Mouse (Mus musculus): Measurements from ENCODE around the gene Cdc25b.

The Cdc25b gene

DNA sequence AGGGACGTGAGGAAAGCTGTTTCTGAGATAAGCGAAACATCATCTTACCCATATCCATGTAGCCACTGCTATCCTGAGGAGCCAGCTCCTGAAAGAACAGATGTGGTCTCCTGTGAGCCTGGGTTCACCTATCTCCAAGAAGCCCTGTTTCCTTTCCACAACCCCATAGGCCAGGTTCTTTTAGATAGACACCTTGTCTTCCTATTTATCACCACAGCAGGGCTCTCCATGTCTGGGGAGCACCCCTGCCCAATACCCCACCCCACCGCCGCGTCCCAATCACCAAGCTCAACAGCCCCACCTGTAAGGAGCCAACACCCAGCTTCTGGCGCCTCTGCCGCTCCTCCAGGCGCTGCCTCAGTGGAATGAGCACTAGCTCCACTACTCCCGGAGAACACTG, 14.4 kb upstream of the Cdc25b start:
- Histone ChIP-seq H3K36me3 (ENCODE audit: control insufficient read depth, insufficient read depth, low read length, poor library complexity, severe bottlenecking) (no peaks in the 10 kb centered on the region), H3K27me3 (ENCODE audit: control insufficient read depth, insufficient read depth, low read length, poor library complexity, severe bottlenecking) (no peaks in the 10 kb centered on the region)
- DNase-seq (ENCODE audit: low read depth, low spot score), result no peak

DNA sequence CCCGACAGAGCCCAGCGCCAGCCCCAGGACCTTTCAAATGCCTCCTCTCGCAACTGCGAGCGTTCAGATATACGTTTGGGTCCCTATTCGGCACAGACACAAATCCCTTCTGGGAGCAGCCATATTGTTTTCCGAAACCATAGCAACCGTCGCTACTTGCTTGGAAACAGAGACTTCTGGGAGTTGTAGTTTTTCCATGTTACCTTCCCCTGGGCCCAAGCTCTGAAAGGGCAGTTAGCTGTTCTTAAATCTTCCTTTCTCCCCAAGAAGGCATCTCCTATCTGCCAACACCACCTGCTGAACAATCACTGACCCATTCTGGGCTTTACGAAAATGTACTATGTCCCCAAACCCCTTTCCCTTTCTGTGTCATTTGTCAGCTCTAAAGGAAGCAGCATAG, 12.0 kb upstream of the Cdc25b start:
- Histone ChIP-seq H3K36me3 (ENCODE audit: control insufficient read depth, insufficient read depth, low read length, poor library complexity, severe bottlenecking) (no peaks in the 10 kb centered on the region), H3K27me3 (ENCODE audit: control insufficient read depth, insufficient read depth, low read length, poor library complexity, severe bottlenecking) (no peaks in the 10 kb centered on the region)
- peak; percentile 90 for DNase-seq (ENCODE audit: low read depth, low spot score)

DNA sequence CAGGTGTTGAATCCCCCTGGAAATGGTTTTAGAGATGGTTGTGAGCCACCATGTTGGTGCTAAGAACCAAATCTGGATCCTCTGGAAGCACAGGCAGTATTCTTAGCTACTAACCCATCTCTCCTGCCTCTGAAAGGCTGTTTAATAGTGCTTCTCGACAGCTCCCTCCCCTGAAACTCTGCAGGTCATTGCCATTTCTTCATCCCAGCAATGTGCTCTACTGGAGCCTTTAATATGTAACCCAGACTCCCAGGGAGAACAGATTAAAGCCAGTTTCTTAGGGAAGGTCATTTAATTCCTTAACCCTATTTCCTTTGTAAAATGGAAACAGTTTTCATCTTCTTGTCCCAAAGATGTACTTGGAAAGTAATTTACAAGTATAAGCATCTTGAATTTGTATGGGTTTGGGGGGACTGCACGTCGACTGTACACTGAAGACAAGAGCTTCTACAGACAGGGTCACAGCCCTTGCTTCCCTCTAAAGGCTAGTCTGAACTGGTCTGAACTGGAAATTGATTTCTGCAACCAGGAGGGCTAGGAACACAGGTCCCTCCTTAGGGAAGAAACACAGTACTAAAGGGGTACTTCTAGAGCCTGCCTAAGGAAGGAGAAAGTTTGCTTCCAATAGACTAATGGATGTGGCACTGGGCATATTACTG, 11.3 kb upstream of the Cdc25b start:
- Histone ChIP-seq H3K27me3 (ENCODE audit: control insufficient read depth, insufficient read depth, low read length, poor library complexity, severe bottlenecking) (no peaks in the 10 kb centered on the region), H3K36me3 (ENCODE audit: control insufficient read depth, insufficient read depth, low read length, poor library complexity, severe bottlenecking) (no peaks in the 10 kb centered on the region)
- DNase-seq (ENCODE audit: low read depth, low spot score), result no peak

DNA sequence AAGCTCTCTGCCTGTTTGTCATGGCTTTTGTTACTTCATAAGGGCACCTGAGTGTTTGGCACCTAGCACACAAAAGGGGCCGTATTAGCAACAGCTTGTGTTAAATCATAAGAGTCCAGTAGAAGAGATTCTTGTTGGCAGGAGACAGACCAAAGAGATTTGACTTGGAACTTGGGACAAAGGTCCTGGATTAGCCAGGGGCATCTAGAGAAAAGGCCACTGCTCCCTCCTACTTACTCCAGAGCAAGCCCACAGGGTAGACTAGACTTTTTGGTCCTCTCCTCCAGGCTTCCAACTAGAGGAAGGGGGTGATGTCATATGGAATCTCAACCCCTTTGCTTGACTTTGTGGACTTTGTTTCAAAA, 10.8 kb upstream of the Cdc25b start:
- no peaks in the 10 kb centered on the region for H3K27me3 ChIP-seq (ENCODE audit: control insufficient read depth, insufficient read depth, low read length, poor library complexity, severe bottlenecking)
- no peak for DNase-seq (ENCODE audit: low read depth, low spot score)
- H3K36me3 ChIP-seq (ENCODE audit: control insufficient read depth, insufficient read depth, low read length, poor library complexity, severe bottlenecking), result no peaks in the 10 kb centered on the region

DNA sequence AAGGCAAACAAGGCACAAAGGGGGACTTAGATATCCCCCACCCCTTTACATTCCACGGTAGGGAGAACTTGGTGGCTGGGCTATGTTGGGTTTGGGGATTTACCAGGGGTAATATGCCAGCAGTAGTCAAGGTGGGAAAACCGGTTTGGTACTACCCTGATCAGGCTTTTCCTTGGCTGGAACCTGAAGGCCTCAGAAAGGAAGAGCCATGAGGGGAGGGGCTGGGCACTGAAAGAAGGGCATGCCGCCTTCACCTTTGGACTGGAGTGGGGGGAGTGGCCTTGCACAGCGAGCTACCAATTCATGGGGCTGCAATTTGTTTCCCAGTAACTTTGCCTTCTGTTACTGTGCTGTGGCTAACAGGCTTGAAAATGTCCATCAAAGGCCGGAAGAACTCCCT, 10.3 kb upstream of the Cdc25b start:
- Histone ChIP-seq H3K36me3 (ENCODE audit: control insufficient read depth, insufficient read depth, low read length, poor library complexity, severe bottlenecking) (no peaks in the 10 kb centered on the region), H3K27me3 (ENCODE audit: control insufficient read depth, insufficient read depth, low read length, poor library complexity, severe bottlenecking) (no peaks in the 10 kb centered on the region)
- DNase-seq (ENCODE audit: low read depth, low spot score), result no peak

DNA sequence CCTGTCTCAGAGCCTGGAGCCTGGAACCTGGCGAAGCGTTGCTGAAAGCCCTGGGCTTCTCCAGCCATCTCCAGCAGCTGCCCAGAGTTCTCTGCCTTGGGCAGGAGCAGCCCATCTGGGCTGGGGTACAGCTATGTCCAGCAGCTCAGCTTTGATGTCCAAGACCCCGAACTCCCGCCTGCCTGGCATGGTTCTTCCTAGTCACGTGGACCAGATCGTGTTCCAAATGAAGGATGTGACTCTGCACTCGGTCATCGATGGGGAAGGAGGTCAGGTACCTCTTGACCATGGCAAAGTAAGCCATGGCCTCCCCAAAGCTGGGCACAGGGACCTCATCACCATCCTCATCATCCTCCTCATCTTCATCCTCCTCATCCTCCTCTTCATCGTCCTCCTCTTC, 8.8 kb upstream of the Cdc25b start:
- no peaks in the 10 kb centered on the region for H3K36me3 ChIP-seq (ENCODE audit: control insufficient read depth, insufficient read depth, low read length, poor library complexity, severe bottlenecking)
- no peak for DNase-seq (ENCODE audit: low read depth, low spot score)
- H3K27me3 ChIP-seq (ENCODE audit: control insufficient read depth, insufficient read depth, low read length, poor library complexity, severe bottlenecking), result no peaks in the 10 kb centered on the region

DNA sequence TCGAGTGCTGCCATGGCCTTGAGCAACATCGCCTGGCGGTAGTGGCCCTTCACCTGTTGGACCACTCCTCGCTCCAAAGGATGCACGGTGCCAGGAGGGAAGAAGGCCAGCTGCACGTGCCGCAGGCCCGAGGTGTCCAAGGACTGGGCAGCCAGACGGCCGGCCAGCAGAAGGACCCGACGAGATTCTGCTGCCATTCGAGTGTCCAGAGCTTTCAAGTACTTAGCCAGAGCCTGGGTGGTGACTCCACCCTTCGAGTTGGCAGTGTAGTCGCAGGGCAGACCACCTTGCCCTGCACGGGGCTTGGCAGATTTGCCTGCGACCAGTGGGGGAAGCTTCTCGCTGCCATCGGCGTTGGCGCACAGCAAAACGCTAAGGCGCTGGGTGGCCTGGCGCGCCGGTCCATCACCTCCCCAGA, 7.9 kb upstream of the Cdc25b start:
- DNase-seq (ENCODE audit: low read depth, low spot score), result no peak
- Histone ChIP-seq H3K36me3 (ENCODE audit: control insufficient read depth, insufficient read depth, low read length, poor library complexity, severe bottlenecking) (no peaks in the 10 kb centered on the region), H3K27me3 (ENCODE audit: control insufficient read depth, insufficient read depth, low read length, poor library complexity, severe bottlenecking) (no peaks in the 10 kb centered on the region)

DNA sequence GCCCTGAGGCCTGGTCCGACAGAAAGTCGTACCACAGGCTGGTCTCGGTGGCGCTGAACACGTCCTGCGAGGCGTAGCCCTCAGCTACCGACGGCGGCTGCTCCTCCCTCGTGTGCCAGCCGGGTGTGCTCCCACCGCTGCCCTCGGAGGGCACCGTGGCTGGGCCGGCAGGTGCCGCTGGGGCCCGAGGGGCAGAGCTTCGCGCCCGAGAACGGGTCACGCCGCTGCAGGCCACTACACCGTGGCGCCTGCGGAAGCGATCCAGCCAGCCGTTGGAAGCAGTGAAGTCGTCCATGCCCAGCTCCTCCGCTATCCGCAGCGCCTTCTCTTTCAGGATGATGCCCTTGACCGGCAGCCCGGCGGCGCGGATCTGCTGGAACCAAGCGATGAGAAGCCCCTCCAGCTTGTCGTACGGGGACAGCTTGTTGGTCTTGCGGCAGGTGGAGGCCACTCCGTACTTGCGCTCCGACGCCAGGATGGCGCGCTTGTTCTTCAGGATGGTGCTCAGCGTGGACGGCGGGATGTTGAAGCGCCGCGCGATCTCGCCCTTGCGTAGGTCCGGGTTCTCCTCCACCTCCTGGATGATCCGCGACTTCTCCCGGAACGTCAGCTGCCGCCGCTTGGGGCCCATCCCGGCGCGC, 7.4 kb upstream of the Cdc25b start:
- Histone ChIP-seq H3K27me3 (ENCODE audit: control insufficient read depth, insufficient read depth, low read length, poor library complexity, severe bottlenecking) (no peaks in the 10 kb centered on the region), H3K36me3 (ENCODE audit: control insufficient read depth, insufficient read depth, low read length, poor library complexity, severe bottlenecking) (no peaks in the 10 kb centered on the region)
- peak; percentile 60 for DNase-seq (ENCODE audit: low read depth, low spot score)

DNA sequence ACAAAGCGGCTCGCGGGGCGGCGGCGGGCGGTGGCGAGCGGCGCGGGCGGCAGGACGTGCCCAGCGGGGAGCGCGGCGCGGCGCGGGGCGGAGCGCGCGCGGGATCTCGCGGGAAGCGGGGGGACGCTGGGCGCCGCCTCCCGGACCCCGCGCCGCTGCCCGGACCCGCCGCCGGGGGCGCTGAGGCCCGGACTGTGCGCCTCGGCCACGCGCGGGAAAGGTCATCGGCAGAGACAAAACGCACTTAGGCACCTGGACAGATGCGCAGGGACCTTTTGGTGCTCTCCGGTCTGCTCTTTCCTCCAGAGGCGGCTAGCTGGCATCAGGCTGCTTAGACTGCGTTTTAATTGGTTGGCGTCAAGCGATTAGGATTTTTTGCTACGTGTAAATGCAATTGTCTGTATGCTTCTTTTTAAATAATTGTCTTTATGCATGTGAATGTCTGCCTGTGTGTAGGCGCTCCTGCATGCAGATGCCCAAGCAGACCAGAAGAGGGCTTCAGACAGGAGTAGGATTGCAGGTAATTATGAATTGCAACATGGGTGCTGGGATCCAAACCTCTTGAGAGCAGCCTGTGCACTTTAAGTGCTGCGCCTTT, 6.7 kb upstream of the Cdc25b start, which contains the start of gene Cenpb:
Gene Cenpb (minus strand): TSS at position 78 of the 598 bp plus-strand sequence.
- Histone ChIP-seq H3K36me3 (ENCODE audit: control insufficient read depth, insufficient read depth, low read length, poor library complexity, severe bottlenecking) (no peaks in the 10 kb centered on the region), H3K27me3 (ENCODE audit: control insufficient read depth, insufficient read depth, low read length, poor library complexity, severe bottlenecking) (no peaks in the 10 kb centered on the region)
- peak; percentile 79 for DNase-seq (ENCODE audit: low read depth, low spot score)

DNA sequence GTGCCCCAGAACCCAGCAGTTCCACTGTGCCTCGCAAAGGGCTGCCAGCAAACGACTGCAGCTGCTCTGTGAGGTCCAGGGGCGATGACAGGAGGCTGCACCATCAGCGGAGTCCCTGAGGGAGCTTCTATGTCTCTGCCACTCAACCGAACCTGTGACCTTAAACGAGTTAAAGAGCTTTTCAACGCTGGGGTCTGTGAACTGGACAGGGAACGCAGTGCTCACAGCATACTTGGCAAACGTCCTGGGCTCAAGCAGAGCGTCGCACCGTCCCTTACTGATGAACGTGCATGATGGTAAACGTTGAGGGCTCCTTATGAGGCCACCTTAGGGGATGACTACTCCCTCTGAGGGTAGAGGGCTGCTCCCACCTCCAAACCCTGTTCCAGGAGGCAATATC, 406 bp upstream of the Cdc25b start:
- Histone ChIP-seq H3K36me3 (ENCODE audit: control insufficient read depth, insufficient read depth, low read length, poor library complexity, severe bottlenecking) (no peaks in the 10 kb centered on the region), H3K27me3 (ENCODE audit: control insufficient read depth, insufficient read depth, low read length, poor library complexity, severe bottlenecking) (no peaks in the 10 kb centered on the region)
- no peak for DNase-seq (ENCODE audit: low read depth, low spot score)

DNA sequence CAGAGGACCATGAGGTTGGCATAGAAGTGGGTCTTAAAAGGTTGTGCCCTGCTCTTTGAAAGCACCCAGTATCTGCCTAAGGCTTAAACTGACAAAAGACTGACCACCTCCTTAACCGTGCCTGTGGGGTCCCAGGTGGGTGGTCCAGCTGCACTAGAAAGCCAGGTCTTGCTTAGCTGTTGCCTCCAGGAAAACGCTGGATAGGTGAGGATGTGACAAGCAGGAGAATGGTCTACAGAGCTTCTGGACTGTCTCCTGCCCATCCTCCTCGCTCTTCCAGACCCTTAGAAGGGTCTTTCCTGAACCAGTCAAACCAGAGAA, 813 bp downstream of the Cdc25b start:
- no peak for DNase-seq (ENCODE audit: low read depth, low spot score)
- Histone ChIP-seq H3K36me3 (ENCODE audit: control insufficient read depth, insufficient read depth, low read length, poor library complexity, severe bottlenecking) (no peaks in the 10 kb centered on the region; the same call in 1 of the 2 replicates), H3K27me3 (ENCODE audit: control insufficient read depth, insufficient read depth, low read length, poor library complexity, severe bottlenecking) (no peaks in the 10 kb centered on the region)

DNA sequence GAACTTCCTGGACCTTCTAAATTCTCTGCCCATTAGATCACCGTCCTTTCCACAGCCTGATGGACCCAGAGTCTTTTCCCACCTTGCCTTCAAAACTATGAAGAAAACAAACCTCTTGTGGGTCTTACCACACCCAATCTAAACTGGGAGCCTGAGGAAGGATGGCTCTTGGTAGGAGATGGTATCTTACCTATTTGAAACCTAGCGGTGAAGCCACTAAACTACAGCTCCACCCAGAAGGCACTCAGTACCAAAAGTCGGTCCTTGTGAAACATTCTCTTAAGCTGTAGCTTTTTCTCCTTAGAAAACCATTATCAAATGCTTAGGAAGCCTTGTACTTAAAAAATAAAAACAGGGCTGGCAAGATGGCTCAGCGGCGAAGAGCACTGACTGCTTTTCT, 1.6 kb downstream of the Cdc25b start:
- DNase-seq (ENCODE audit: low read depth, low spot score), result no peak
- no peaks in the 10 kb centered on the region for H3K27me3 ChIP-seq (ENCODE audit: control insufficient read depth, insufficient read depth, low read length, poor library complexity, severe bottlenecking)

DNA sequence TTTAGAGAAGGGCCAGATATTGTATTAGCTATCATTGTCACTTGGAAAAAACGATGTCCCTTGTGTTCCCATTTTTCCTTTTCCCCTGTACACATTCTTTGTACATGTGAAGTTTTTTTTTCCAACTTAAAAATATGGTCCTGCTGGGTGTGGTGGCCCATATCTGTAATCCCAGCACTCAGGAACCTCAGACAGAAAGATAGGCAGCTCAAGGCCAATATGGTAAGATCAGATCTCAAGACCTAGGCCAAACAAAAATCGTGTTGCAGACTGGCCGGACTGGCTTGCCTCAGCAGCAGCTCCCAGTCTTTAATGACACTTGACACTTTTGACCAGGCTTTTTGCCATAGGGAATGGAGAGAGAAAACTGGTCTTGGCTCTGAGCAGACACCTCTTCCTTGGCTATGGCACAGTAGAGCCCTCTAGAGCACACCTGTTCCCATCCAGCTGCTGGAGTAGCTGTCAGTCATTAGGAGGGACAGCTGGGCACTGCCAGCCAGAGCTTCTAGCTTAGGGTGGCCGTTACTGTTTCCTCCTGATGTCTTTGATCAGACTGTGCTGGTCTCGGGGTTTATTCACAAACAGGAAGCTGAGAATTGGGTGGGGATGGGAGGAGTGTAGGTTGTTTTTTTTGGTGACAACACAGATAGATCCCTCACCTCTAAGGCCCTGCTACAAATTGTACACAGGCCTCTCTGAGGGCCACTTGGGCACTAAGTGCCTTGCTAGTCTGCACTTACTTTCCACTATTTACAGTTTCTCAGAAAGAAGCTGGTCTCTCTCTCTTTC, 3.0 kb downstream of the Cdc25b start:
- peak; percentile 56 for DNase-seq (ENCODE audit: low read depth, low spot score)
- Histone ChIP-seq H3K27me3 (ENCODE audit: control insufficient read depth, insufficient read depth, low read length, poor library complexity, severe bottlenecking) (no peaks in the 10 kb centered on the region), H3K36me3 (ENCODE audit: control insufficient read depth, insufficient read depth, low read length, poor library complexity, severe bottlenecking) (peaks cover 3% of the 10 kb centered on the region; the same call in 1 of the 2 replicates)

More for the DNA sequence above, 1.6 kb downstream of the Cdc25b start:
- H3K36me3 ChIP-seq (ENCODE audit: control insufficient read depth, insufficient read depth, low read length, poor library complexity, severe bottlenecking), result peaks cover under 1% of the 10 kb centered on the region; the same call in 1 of the 2 replicates

DNA sequence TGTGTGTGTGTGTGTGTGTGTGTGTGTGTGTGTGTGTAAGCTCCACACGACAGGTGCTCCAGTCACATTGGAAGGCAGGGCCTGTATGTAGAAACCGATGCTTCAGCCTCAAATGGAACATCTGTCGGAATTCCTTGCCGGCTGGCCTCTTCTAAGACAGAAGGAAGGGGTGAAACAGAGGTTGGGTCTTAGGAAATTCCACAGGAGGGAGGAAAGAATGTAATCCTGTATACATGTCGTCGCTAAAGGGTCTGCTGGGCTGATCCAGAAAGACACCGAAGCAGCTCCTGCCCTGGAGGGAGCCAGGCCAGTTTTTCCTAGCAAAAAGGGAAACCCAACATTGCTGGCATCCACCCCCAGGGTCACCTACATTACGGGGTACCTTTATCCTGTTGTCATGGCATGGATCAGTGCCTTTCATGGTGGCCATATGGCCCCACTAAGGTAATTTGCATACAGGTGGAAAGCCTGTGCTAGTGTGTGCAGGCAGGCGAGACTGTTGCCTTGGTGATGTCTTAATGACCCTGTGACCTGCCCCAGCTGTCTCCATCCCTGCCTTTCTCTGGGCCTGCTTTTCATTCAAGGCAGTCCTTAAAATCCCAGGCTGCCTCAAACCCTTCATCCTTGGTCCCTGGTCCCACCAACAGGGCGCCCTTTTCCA, 3.7 kb downstream of the Cdc25b start:
- Histone ChIP-seq H3K36me3 (ENCODE audit: control insufficient read depth, insufficient read depth, low read length, poor library complexity, severe bottlenecking) (peaks cover 3% of the 10 kb centered on the region; the same call in 1 of the 2 replicates), H3K27me3 (ENCODE audit: control insufficient read depth, insufficient read depth, low read length, poor library complexity, severe bottlenecking) (no peaks in the 10 kb centered on the region)
- DNase-seq (ENCODE audit: low read depth, low spot score), result peak; percentile 89

Measured in splenic B cell, adult 2 months (primary cell).